Mouse (Mus musculus) 3134 (cell line): ENCODE measurements around the gene Klhl21.

ENCODE experiments used
- DNase-seq: peaks from one replicate; pipeline ENCODE4 v3.0.0-alpha.2; 2011; ENCODE audit warnings: low spot score; ENCODE audit not compliant: insufficient read length; ENCODE audit errors: extremely low read depth

The Klhl21 gene

GRCm38 (mm10) chr4:152008622-152009075 lies at the start of gene Klhl21:
TSS of gene Klhl21 (plus strand) at chr4:152008803.
- DNase-seq, result peak; percentile 89

GRCm38 (mm10) chr4:151959849-151960512 lies 48.6 kb upstream of the Klhl21 start:
- DNase-seq, result no peak

- DNase-seq, result no peak
Measured at GRCm38 (mm10) chr4:151960513-151960854, 48.1 kb upstream of the Klhl21 start.

- no peak for DNase-seq
Measured at GRCm38 (mm10) chr4:151962817-151963216, 45.8 kb upstream of the Klhl21 start.

GRCm38 (mm10) chr4:151968204-151968921 lies 40.2 kb upstream of the Klhl21 start:
- no peak for DNase-seq

GRCm38 (mm10) chr4:151972221-151972967 lies 36.2 kb upstream of the Klhl21 start:
- DNase-seq, result no peak

- DNase-seq, result no peak
Measured at GRCm38 (mm10) chr4:151975441-151975840, 33.2 kb upstream of the Klhl21 start.

- peak; percentile 34 for DNase-seq
Measured at GRCm38 (mm10) chr4:151977748-151978147, 30.9 kb upstream of the Klhl21 start.

- no peak for DNase-seq
Measured at GRCm38 (mm10) chr4:151980699-151981098, 27.9 kb upstream of the Klhl21 start.

- peak; percentile 63 for DNase-seq
Measured at GRCm38 (mm10) chr4:151981363-151981762, 27.2 kb upstream of the Klhl21 start.

- no peak for DNase-seq
Measured at GRCm38 (mm10) chr4:151983043-151983442, 25.6 kb upstream of the Klhl21 start.

- DNase-seq, result no peak
Measured at GRCm38 (mm10) chr4:151983560-151983959, 25.0 kb upstream of the Klhl21 start.

- no peak for DNase-seq
Measured at GRCm38 (mm10) chr4:151985886-151986285, 22.7 kb upstream of the Klhl21 start.

GRCm38 (mm10) chr4:151986650-151987049 lies 22.0 kb upstream of the Klhl21 start:
- DNase-seq, result no peak

- DNase-seq, result no peak
Measured at GRCm38 (mm10) chr4:151988014-151988341, 20.6 kb upstream of the Klhl21 start.

- peak; percentile 78 for DNase-seq
Measured at GRCm38 (mm10) chr4:151988342-151989109, 20.1 kb upstream of the Klhl21 start, which contains the start of gene Thap3. TSS of gene Thap3 (minus strand) at chr4:151988997.

GRCm38 (mm10) chr4:151989110-151989488 lies 19.5 kb upstream of the Klhl21 start:
- DNase-seq, result no peak

GRCm38 (mm10) chr4:151992091-151992490 lies 16.5 kb upstream of the Klhl21 start:
- DNase-seq, result no peak

GRCm38 (mm10) chr4:151993035-151993434 lies 15.6 kb upstream of the Klhl21 start:
- DNase-seq, result no peak

GRCm38 (mm10) chr4:151994228-151995171 lies 14.1 kb upstream of the Klhl21 start:
- DNase-seq, result peak; percentile 36
